Mouse (Mus musculus) left cerebral cortex, adult 8-10 months (tissue): ENCODE data around the gene Id2. TPM values are rescaled to one million over a fixed set of nuclear protein-coding genes. Genes with fewer than 3 reads are reported as not detected.

Source experiments
- DNase-seq, 2 experiments: peaks; one replicate each; pipeline ENCODE4 v3.0.0; 2022; ENCODE audit warnings: low spot score in 2 of 2
- total RNA-seq, 4 experiments: library from RNA; stranded (reverse); gene quantifications; 2 replicates each; pipeline ENCODE4 v1.2.4; 2022

Id2 gene
- total RNA-seq: 100 to 1,000 TPM; 131 to 145 (median 138) TPM

- no peak for DNase-seq
Measured at GRCm38 (mm10) chr12:25097052-25097209, at the start of gene Id2. Gene Id2 (minus strand): TSS chr12:25097140.

GRCm38 (mm10) chr12:25145344-25145698, 48.4 kb upstream of the Id2 start:
- DNase-seq: no peak

- no peak for DNase-seq
Measured at GRCm38 (mm10) chr12:25144591-25145343, 47.8 kb upstream of the Id2 start.

GRCm38 (mm10) chr12:25143492-25143891, 46.6 kb upstream of the Id2 start:
- no peak for DNase-seq

GRCm38 (mm10) chr12:25142251-25142650, 45.3 kb upstream of the Id2 start:
- DNase-seq: no peak

GRCm38 (mm10) chr12:25141311-25141710, 44.4 kb upstream of the Id2 start:
- no peak for DNase-seq

GRCm38 (mm10) chr12:25140115-25140514, 43.2 kb upstream of the Id2 start:
- DNase-seq: no peak

- DNase-seq: no peak
Measured at GRCm38 (mm10) chr12:25138616-25139015, 41.7 kb upstream of the Id2 start.

GRCm38 (mm10) chr12:25132046-25132445, 35.1 kb upstream of the Id2 start:
- DNase-seq: no peak

- DNase-seq: no peak
Measured at GRCm38 (mm10) chr12:25127629-25128028, 30.7 kb upstream of the Id2 start.

GRCm38 (mm10) chr12:25126228-25126627, 29.3 kb upstream of the Id2 start:
- no peak for DNase-seq

GRCm38 (mm10) chr12:25125239-25125776, 28.4 kb upstream of the Id2 start:
- DNase-seq: no peak

GRCm38 (mm10) chr12:25124431-25125238, 27.7 kb upstream of the Id2 start:
- DNase-seq: no peak

GRCm38 (mm10) chr12:25120753-25121152, 23.8 kb upstream of the Id2 start:
- no peak for DNase-seq

GRCm38 (mm10) chr12:25119278-25119677, 22.3 kb upstream of the Id2 start:
- DNase-seq: no peak

- DNase-seq: no peak
Measured at GRCm38 (mm10) chr12:25117856-25118511, 21.0 kb upstream of the Id2 start.

GRCm38 (mm10) chr12:25116126-25116525, 19.2 kb upstream of the Id2 start:
- no peak for DNase-seq

- no peak for DNase-seq
Measured at GRCm38 (mm10) chr12:25114426-25114825, 17.5 kb upstream of the Id2 start.

GRCm38 (mm10) chr12:25113357-25113756, 16.4 kb upstream of the Id2 start:
- DNase-seq: no peak

GRCm38 (mm10) chr12:25112806-25113205, 15.9 kb upstream of the Id2 start:
- DNase-seq: no peak

GRCm38 (mm10) chr12:25110682-25111078, 13.7 kb upstream of the Id2 start:
- DNase-seq: no peak

GRCm38 (mm10) chr12:25109971-25110681, 13.2 kb upstream of the Id2 start:
- DNase-seq: no peak
